Mouse (Mus musculus): Measurements from ENCODE around the gene Ptgfrn. TPM values are rescaled to one million over a fixed set of nuclear protein-coding genes. Genes with fewer than 3 reads are reported as not detected.

Gene Ptgfrn
- polyA plus RNA-seq, 1 experiment from 2014 or later = 2.4 TPM

GRCm38 (mm10) chr3:101005392-101005791 lies 104.7 kb downstream of the Ptgfrn start:
- no peak for DNase-seq (ENCODE audit: low spot score)
- no peak for ATAC-seq (replicated peaks; ENCODE audit: low FRiP score)
- H3K4me3 ChIP-seq (ENCODE audit: low read depth, low read length) = no peak overlapping the region
- H3K27ac ChIP-seq (ENCODE audit: low read depth, low read length) = no peak overlapping the region
- H3K9ac ChIP-seq (ENCODE audit: low read depth, low read length) = no peak overlapping the region
- H3K9me3 ChIP-seq (ENCODE audit: control insufficient read depth, low read length) = no peaks in the 10 kb centered on the region
- no peak overlapping the region for H3K4me2 ChIP-seq
- WGBS = 77% methylated on average over 6 of the region's 6 CpGs
- no peaks in the 10 kb centered on the region for H3K4me1 ChIP-seq (replicated peaks; ENCODE audit: control insufficient read depth, insufficient read depth, low read length)
- H3K27me3 ChIP-seq (replicated peaks; ENCODE audit: control insufficient read depth, insufficient read depth, low read length) = no peaks in the 10 kb centered on the region
- H3K36me3 ChIP-seq (ENCODE audit: control insufficient read depth, insufficient read depth, low read length) = no peaks in the 10 kb centered on the region

- Histone ChIP-seq H3K4me2 (no peak overlapping the region), H3K9me3 (ENCODE audit: control insufficient read depth, low read length) (no peaks in the 10 kb centered on the region), H3K27me3 (replicated peaks; ENCODE audit: control insufficient read depth, insufficient read depth, low read length) (no peaks in the 10 kb centered on the region), H3K36me3 (ENCODE audit: control insufficient read depth, insufficient read depth, low read length) (no peaks in the 10 kb centered on the region), H3K4me1 (replicated peaks; ENCODE audit: control insufficient read depth, insufficient read depth, low read length) (no peaks in the 10 kb centered on the region), H3K4me3 (ENCODE audit: low read depth, low read length) (no peak overlapping the region), H3K9ac (ENCODE audit: low read depth, low read length) (no peak overlapping the region), H3K27ac (ENCODE audit: low read depth, low read length) (no peak overlapping the region)
- no peak for ATAC-seq (replicated peaks; ENCODE audit: low FRiP score)
- WGBS = 56% methylated on average over 15 of the region's 15 CpGs
- no peak for DNase-seq (ENCODE audit: low spot score)
Measured at GRCm38 (mm10) chr3:101003575-101004356, 106.3 kb downstream of the Ptgfrn start.

- WGBS = 32% methylated on average over 2 of the region's 2 CpGs
- Histone ChIP-seq H3K9ac (ENCODE audit: low read depth, low read length) (no peak overlapping the region), H3K4me3 (ENCODE audit: low read depth, low read length) (no peak overlapping the region), H3K27me3 (replicated peaks; ENCODE audit: control insufficient read depth, insufficient read depth, low read length) (no peaks in the 10 kb centered on the region), H3K9me3 (ENCODE audit: control insufficient read depth, low read length) (no peaks in the 10 kb centered on the region), H3K4me2 (no peak overlapping the region), H3K36me3 (ENCODE audit: control insufficient read depth, insufficient read depth, low read length) (no peaks in the 10 kb centered on the region), H3K27ac (ENCODE audit: low read depth, low read length) (no peak overlapping the region), H3K4me1 (replicated peaks; ENCODE audit: control insufficient read depth, insufficient read depth, low read length) (no peaks in the 10 kb centered on the region)
- no peak for DNase-seq (ENCODE audit: low spot score)
- no peak for ATAC-seq (replicated peaks; ENCODE audit: low FRiP score)
Measured at GRCm38 (mm10) chr3:100999732-101000131, 110.3 kb downstream of the Ptgfrn start.

GRCm38 (mm10) chr3:100998904-100999340 lies 111.2 kb downstream of the Ptgfrn start:
- no peak overlapping the region for H3K27ac ChIP-seq (ENCODE audit: low read depth, low read length)
- no peak overlapping the region for H3K9ac ChIP-seq (ENCODE audit: low read depth, low read length)
- no peaks in the 10 kb centered on the region for H3K27me3 ChIP-seq (replicated peaks; ENCODE audit: control insufficient read depth, insufficient read depth, low read length)
- no peak overlapping the region for H3K4me3 ChIP-seq (ENCODE audit: low read depth, low read length)
- no peak overlapping the region for H3K4me2 ChIP-seq
- no peaks in the 10 kb centered on the region for H3K9me3 ChIP-seq (ENCODE audit: control insufficient read depth, low read length)
- DNase-seq (ENCODE audit: low spot score) = peak; percentile 44
- peak; percentile 57; the same call in 1 of the 2 replicates for ATAC-seq (replicated peaks; ENCODE audit: low FRiP score)
- H3K36me3 ChIP-seq (ENCODE audit: control insufficient read depth, insufficient read depth, low read length) = no peaks in the 10 kb centered on the region
- H3K4me1 ChIP-seq (replicated peaks; ENCODE audit: control insufficient read depth, insufficient read depth, low read length) = no peaks in the 10 kb centered on the region
- 11% methylated on average over 6 of the region's 6 CpGs for WGBS

DNA sequence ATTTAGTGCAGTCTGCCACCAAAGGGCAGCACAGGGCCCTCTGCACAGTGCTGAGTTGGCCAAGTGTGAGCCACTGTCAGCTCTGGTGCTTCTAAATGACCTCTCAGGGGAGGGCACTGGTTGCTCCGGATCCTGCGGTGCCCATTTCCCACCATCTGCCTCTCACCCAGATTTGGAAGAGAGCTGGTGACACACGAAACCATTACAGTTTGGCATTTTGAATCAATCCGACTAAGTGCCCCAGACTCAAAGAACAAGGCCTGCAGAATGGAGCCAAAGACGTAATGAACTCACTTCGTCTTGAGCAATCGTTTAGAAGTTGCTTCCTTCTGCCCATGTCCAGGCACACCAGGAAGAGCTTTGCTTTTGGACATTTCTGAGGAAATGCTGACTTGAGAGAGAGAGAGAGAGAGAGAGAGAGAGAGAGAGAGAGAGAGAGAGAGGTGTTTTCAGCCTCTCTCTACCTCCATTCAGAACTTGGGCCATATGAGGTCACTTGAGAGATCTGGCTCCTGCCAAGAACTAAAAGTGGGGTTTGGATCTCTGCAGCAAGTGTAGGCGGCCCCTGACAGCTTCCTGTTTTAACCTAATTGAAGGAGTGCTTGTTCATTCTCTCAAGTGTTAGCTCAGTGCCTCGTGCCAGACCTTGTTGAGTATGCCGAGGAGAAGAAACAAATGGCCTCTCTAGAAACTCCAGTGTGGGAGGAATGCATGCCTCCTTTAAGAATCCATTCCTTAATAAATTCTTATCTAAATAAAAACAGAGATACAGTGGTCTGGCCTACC lies 112.1 kb downstream of the Ptgfrn start:
- Histone ChIP-seq H3K4me1 (replicated peaks; ENCODE audit: control insufficient read depth, insufficient read depth, low read length) (no peaks in the 10 kb centered on the region), H3K36me3 (ENCODE audit: control insufficient read depth, insufficient read depth, low read length) (no peaks in the 10 kb centered on the region), H3K27ac (ENCODE audit: low read depth, low read length) (no peak overlapping the region), H3K9me3 (ENCODE audit: control insufficient read depth, low read length) (no peaks in the 10 kb centered on the region), H3K4me3 (ENCODE audit: low read depth, low read length) (no peak overlapping the region), H3K27me3 (replicated peaks; ENCODE audit: control insufficient read depth, insufficient read depth, low read length) (no peaks in the 10 kb centered on the region), H3K4me2 (no peak overlapping the region), H3K9ac (ENCODE audit: low read depth, low read length) (no peak overlapping the region)
- 65% methylated on average over 10 of the region's 10 CpGs for WGBS
- ATAC-seq (replicated peaks; ENCODE audit: low FRiP score) = no peak
- no peak for DNase-seq (ENCODE audit: low spot score)

DNA sequence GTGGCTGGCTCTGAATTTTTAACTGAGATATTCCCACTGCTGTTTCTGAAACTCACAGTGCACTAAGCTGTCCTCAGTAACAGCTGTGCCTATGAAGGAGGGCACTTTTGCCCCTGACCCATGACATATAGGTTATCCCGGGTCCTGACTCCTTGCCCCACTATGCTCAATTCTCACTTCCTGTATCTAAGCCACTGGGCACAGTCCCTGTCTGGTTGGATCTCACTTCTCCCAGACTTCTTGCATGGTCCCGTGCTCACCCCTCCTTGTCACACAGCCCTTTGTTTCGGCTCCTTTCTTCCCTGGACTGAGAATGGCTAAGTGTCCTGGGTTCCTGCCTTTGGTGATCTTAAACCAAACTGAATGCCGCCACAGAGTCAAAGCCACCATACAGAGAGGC lies 115.8 kb downstream of the Ptgfrn start:
- DNase-seq (ENCODE audit: low spot score) (no peak), ATAC-seq (replicated peaks; ENCODE audit: low FRiP score) (no peak)
- H3K27ac ChIP-seq (ENCODE audit: low read depth, low read length) = no peak overlapping the region
- H3K4me1 ChIP-seq (replicated peaks; ENCODE audit: control insufficient read depth, insufficient read depth, low read length) = no peaks in the 10 kb centered on the region
- no peak overlapping the region for H3K4me3 ChIP-seq (ENCODE audit: low read depth, low read length)
- no peaks in the 10 kb centered on the region for H3K36me3 ChIP-seq (ENCODE audit: control insufficient read depth, insufficient read depth, low read length)
- no peaks in the 10 kb centered on the region for H3K27me3 ChIP-seq (replicated peaks; ENCODE audit: control insufficient read depth, insufficient read depth, low read length)
- WGBS = 88% methylated on average over 4 of the region's 4 CpGs
- no peaks in the 10 kb centered on the region for H3K9me3 ChIP-seq (ENCODE audit: control insufficient read depth, low read length)
- no peak overlapping the region for H3K4me2 ChIP-seq
- no peak overlapping the region for H3K9ac ChIP-seq (ENCODE audit: low read depth, low read length)

DNA sequence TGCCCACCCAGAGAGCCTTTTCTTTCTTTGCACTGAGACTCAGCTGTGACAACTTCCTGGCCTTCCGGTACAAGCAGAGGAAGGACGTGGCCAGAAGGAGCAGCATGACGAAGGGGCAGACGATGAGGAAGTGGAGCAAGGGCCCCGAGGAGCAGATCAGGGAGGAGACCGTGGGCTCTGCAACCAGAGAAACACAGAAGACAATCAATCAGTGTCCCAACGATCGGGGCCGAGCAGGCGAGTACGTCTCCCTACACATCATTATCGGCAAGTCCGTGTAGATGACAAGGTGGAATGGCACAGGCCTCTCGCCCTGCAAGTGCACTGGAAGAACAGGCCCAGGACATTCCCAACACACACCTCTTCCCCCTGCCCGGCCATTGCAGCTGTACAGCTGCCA lies 116.4 kb downstream of the Ptgfrn start:
- H3K27me3 ChIP-seq (replicated peaks; ENCODE audit: control insufficient read depth, insufficient read depth, low read length) = no peaks in the 10 kb centered on the region
- DNase-seq (ENCODE audit: low spot score) = no peak
- no peaks in the 10 kb centered on the region for H3K36me3 ChIP-seq (ENCODE audit: control insufficient read depth, insufficient read depth, low read length)
- H3K4me3 ChIP-seq (ENCODE audit: low read depth, low read length) = no peak overlapping the region
- WGBS = 33% methylated on average over 15 of the region's 15 CpGs
- no peaks in the 10 kb centered on the region for H3K9me3 ChIP-seq (ENCODE audit: control insufficient read depth, low read length)
- no peaks in the 10 kb centered on the region for H3K4me1 ChIP-seq (replicated peaks; ENCODE audit: control insufficient read depth, insufficient read depth, low read length)
- ATAC-seq (replicated peaks; ENCODE audit: low FRiP score) = no peak; the same call in 1 of the 2 replicates
- no peak overlapping the region for H3K27ac ChIP-seq (ENCODE audit: low read depth, low read length)
- H3K9ac ChIP-seq (ENCODE audit: low read depth, low read length) = no peak overlapping the region
- no peak overlapping the region for H3K4me2 ChIP-seq

GRCm38 (mm10) chr3:100993158-100993557 lies 116.9 kb downstream of the Ptgfrn start:
- ATAC-seq (replicated peaks; ENCODE audit: low FRiP score) = no peak
- H3K4me1 ChIP-seq (replicated peaks; ENCODE audit: control insufficient read depth, insufficient read depth, low read length) = no peaks in the 10 kb centered on the region
- H3K9ac ChIP-seq (ENCODE audit: low read depth, low read length) = no peak overlapping the region
- H3K27me3 ChIP-seq (replicated peaks; ENCODE audit: control insufficient read depth, insufficient read depth, low read length) = no peaks in the 10 kb centered on the region
- DNase-seq (ENCODE audit: low spot score) = no peak
- H3K27ac ChIP-seq (ENCODE audit: low read depth, low read length) = no peak overlapping the region
- no peak overlapping the region for H3K4me2 ChIP-seq
- no peaks in the 10 kb centered on the region for H3K9me3 ChIP-seq (ENCODE audit: control insufficient read depth, low read length)
- no peak overlapping the region for H3K4me3 ChIP-seq (ENCODE audit: low read depth, low read length)
- 63% methylated on average over 7 of the region's 7 CpGs for WGBS
- H3K36me3 ChIP-seq (ENCODE audit: control insufficient read depth, insufficient read depth, low read length) = no peaks in the 10 kb centered on the region
